Mouse (Mus musculus): Measurements from ENCODE around the gene Spn.

Gene Spn

GRCm38 (mm10) chr7:127142214-127142613, 4.6 kb upstream of the Spn start:
- no peak for DNase-seq (ENCODE audit: extremely low read depth, low read depth, low spot score)

DNA sequence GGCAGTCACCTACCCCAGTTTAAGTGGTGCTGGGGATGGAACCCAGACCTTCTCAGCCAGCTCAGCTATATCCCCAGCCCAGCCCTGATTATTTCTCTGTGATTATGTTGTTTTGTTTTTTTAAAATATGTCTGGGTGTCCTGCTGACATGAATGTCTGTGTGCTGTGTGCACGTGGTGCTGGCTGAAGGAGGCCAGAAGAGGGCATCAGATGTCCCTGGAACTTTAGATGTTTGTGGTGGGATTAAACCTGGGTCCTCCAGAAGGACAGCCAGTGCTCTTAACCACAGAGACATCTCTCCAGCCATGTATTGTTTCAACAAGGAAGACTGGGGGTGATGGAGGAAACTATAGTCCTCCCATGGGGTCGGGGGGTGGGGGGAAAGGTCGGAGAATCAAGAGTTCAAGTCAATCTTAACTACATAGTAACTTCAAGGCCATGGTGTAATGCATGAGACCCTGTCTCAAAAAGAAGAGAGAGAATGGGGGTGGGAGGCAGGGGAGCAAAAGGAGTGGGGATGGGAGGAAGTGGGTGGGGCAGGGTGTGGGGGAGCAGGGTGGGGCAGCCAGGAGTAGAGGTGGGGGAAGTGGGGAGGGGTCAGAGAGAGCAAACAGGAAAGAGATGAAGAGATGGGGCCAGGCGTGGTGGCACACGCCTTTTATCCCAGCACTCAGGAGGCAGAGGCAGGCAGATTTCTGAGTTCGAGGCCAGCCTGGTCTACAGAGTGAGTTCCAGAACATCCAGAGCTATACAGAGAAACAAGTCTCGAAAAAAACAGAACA, 3.2 kb upstream of the Spn start:
- DNase-seq (ENCODE audit: extremely low read depth, low read depth, low spot score): no peak

GRCm38 (mm10) chr7:127139562-127139961, 1.9 kb upstream of the Spn start:
- no peak for DNase-seq (ENCODE audit: extremely low read depth, low read depth, low spot score)

GRCm38 (mm10) chr7:127139100-127139499, 1.5 kb upstream of the Spn start:
- DNase-seq (ENCODE audit: extremely low read depth, low read depth, low spot score): no peak

- DNase-seq (ENCODE audit: extremely low read depth, low read depth, low spot score): no peak
These were observed 1.2 kb downstream of the Spn start for GRCm38 (mm10) chr7:127136181-127137071.

DNA sequence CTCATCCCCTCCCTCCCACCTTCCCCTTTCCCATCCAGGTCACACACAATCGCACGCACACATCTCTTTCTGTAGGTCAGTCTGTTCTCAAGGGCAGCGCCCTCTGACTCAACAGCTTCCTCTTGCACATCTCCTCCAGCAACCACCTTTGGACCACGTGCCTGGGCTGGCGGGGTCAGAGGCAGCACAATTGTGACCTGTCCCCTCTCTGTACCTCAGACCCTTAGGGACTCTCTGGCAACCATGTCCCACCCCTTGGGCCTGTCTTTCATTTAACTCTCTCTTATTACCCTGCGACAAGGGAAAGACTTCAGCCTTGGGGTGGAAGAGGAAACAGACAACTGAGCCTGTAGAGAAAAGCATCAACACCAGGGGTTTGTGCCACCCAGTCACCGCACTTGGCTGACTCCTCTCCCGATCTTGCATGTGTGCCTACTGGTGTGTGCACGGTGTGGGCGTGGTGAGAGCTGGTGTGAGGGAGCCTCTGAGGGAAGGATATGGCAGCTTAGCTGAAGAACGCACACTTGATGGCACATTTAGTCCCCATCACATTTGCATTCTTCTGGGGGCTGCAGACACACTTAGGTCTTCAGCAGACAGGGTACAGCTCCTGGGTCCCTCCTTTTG, 2.7 kb downstream of the Spn start:
- DNase-seq (ENCODE audit: extremely low read depth, low read depth, low spot score): no peak

GRCm38 (mm10) chr7:127133125-127133524, 4.5 kb downstream of the Spn start:
- DNase-seq (ENCODE audit: extremely low read depth, low read depth, low spot score): no peak

DNA sequence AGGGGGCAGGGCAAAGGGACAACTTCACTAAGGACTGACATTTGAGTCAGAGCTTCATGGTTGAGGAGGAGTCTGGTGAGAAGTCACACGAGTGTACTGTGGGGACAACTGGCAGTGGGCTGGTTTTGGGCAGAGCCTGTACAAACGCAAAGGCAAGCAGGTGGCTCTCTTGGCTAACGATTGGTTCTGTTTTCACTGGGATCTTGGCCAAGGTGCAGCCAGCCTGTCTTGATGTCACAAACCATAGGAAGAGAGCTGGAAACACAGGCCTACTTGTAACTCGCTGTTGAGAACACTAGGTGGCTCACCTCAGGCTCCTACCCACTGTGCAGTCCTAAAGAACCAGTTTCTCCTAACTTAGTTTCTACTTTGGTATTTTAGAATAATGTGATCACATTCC, 8.0 kb downstream of the Spn start:
- no peak for DNase-seq (ENCODE audit: extremely low read depth, low read depth, low spot score)

- DNase-seq (ENCODE audit: extremely low read depth, low read depth, low spot score): no peak
These were observed 15.7 kb downstream of the Spn start, which contains the start of gene Qprt for GRCm38 (mm10) chr7:127121911-127122270. Gene Qprt (minus strand): TSS chr7:127122226.

- no peak for DNase-seq (ENCODE audit: extremely low read depth, low read depth, low spot score)
These were observed 16.3 kb downstream of the Spn start for GRCm38 (mm10) chr7:127121061-127121910.

GRCm38 (mm10) chr7:127118671-127119445, 18.8 kb downstream of the Spn start:
- DNase-seq (ENCODE audit: extremely low read depth, low read depth, low spot score): no peak

GRCm38 (mm10) chr7:127117948-127118347, 19.7 kb downstream of the Spn start:
- peak; percentile 37 for DNase-seq (ENCODE audit: extremely low read depth, low read depth, low spot score)

GRCm38 (mm10) chr7:127116331-127116935, 21.2 kb downstream of the Spn start:
- no peak for DNase-seq (ENCODE audit: extremely low read depth, low read depth, low spot score)

DNA sequence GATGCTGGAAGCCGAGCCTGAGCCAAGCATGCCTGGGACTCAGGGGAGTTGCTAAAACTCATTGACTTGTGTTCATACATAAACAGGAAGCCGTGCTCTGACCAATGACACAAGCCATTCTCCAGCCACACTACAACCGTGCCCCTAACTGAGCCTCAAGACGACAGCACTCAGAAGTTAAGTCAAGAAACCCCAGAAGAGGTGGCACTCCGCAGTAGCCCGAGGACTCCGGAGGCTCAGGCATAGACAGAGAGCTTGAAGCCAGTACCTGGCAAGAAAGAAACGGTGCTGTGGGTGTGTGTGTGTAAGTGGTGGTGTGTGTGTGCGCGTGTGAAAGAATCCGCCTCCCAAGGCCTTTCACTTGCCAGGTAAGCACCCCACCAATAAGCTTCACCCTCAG, 22.7 kb downstream of the Spn start:
- no peak for DNase-seq (ENCODE audit: extremely low read depth, low read depth, low spot score)

GRCm38 (mm10) chr7:127113614-127114259, 23.9 kb downstream of the Spn start:
- peak; percentile 25 for DNase-seq (ENCODE audit: extremely low read depth, low read depth, low spot score)

DNA sequence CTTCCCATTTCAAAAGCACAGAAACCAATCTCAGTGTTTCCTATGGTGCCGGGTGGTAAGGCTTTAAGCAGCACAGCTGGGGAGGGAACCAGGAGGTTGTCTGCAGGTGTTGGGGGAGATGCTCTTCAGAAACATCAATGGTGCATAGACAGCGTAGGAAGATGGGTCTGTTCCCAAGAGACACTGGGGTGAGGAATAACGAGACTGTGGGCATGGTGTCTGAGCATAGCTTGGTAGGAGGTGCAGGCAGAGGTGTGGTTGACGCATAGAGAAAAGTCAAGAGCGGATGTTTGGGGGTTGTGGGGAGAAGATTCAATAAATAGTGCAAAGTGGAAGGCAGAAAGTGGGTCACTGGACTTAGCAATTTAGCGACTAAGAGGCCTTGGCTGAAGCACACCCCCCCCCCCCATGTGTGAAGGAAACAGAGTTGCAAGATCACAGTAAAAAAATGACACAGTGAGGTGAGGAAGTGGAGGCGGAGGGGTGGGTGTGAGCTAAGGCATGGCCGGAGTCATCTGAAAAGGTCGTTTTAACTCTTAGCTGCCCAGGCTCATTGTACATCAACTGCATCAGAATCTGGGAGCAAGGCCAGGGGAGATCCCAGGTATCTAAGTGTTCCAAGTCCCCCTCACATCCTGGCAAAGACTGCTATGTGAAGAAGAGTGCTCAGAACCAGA, 24.6 kb downstream of the Spn start:
- no peak for DNase-seq (ENCODE audit: extremely low read depth, low read depth, low spot score)

GRCm38 (mm10) chr7:127112251-127112841, 25.3 kb downstream of the Spn start:
- no peak for DNase-seq (ENCODE audit: extremely low read depth, low read depth, low spot score)

GRCm38 (mm10) chr7:127111461-127111860, 26.2 kb downstream of the Spn start:
- DNase-seq (ENCODE audit: extremely low read depth, low read depth, low spot score): no peak

All from fat pad, adult 2 months (tissue).